In genomic region chr6:39132556-39132955, GRCm38 (mm10) we compare ENCODE assay signal across 24 mouse cellular contexts.
"Had no signal": no experiment of that assay in that cellular context is flagged by ENCODE, and none has a peak within 500 bp of the region (broad histone marks: within the 10 kb centered on the region; RNA-seq: fewer than 3 reads in every experiment).

No protein-coding gene starts in this region.

- H3K27ac ChIP-seq: heart, adult 2 months; heart, embryonic 10.5 days; hindbrain, embryonic 10.5 days; hindbrain, embryonic 12.5 days; hindbrain, embryonic 14.5 days; intestine, embryonic 15.5 days; kidney, embryonic 15.5 days; kidney, postnatal 0 days; limb, embryonic 13.5 days; limb, embryonic 15.5 days; liver, embryonic 12.5 days; liver, embryonic 14.5 days had no signal

- H3K4me3 ChIP-seq: heart, adult 2 months; heart, embryonic 10.5 days; heart, embryonic 12.5 days; hindbrain, embryonic 10.5 days; hindbrain, embryonic 12.5 days; intestine, embryonic 15.5 days; kidney, embryonic 15.5 days; limb, embryonic 13.5 days; limb, embryonic 15.5 days; liver, embryonic 12.5 days had no signal

- H3K9me3 ChIP-seq: heart, embryonic 12.5 days; intestine, embryonic 15.5 days; limb, embryonic 15.5 days; liver, embryonic 12.5 days had no signal

- H3K4me1 ChIP-seq: heart, embryonic 10.5 days; heart, embryonic 12.5 days; hindbrain, embryonic 12.5 days; intestine, embryonic 15.5 days; kidney, embryonic 15.5 days; limb, embryonic 13.5 days; limb, embryonic 15.5 days; liver, embryonic 12.5 days had no signal

- H3K27me3 ChIP-seq: heart, embryonic 12.5 days; hindbrain, embryonic 12.5 days; intestine, embryonic 15.5 days; kidney, embryonic 15.5 days; limb, embryonic 13.5 days; limb, embryonic 15.5 days; liver, embryonic 12.5 days had no signal

- DNase-seq: gastrocnemius, postnatal 14 days; gastrocnemius, postnatal 36 days; heart, adult 2 months; heart, postnatal 10 days; heart, postnatal 4 days; kidney, adult 18-20 months; kidney, adult 9 months; kidney, postnatal 14 days; kidney, postnatal 36 days; layer of hippocampus, adult 9-11 months; layer of hippocampus, postnatal 36 days; left cerebral cortex, postnatal 4 days had no signal
